Mouse (Mus musculus): Measurements from ENCODE around the gene Sorcs2. TPM values are rescaled to one million over a fixed set of nuclear protein-coding genes. Genes with fewer than 3 reads are reported as not detected.

Sorcs2 gene
- polyA plus RNA-seq, 1 experiment: 19.3 TPM

DNA sequence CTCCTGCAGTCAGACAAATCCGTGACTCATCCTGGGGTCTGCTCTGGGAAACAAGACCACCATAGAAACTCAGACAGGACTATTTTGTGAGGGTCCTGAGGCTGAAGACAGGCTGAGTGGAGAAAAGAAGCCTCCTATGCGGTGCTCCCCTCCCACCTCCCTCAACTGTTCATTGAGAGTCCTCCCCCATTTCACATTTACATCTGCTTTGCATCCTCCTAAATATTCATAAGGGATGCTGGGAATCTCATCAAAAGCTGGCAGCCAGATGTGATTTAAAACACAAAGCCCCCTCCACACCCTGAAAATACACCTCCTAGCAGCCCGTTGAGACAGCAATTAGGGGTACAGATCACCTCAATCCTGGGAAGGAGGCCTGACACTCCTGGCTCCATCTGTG, 58.7 kb downstream of the Sorcs2 start:
- H3K4me3 ChIP-seq (replicated peaks; ENCODE audit: extremely low read depth, low read depth, low read length): no peak overlapping the region
- TF ChIP-seq POLR2A (IDR thresholded peaks at IDR 0.05; ENCODE audit: borderline replicate concordance, extremely low read depth, low read depth, low read length) (no peak), CTCF (IDR thresholded peaks at IDR 0.05; ENCODE audit: insufficient read depth, low read length) (no peak)
- WGBS: 87% methylated on average over 3 of the region's 3 CpGs
- no peaks in the 10 kb centered on the region for H3K4me1 ChIP-seq (ENCODE audit: control insufficient read depth, insufficient read depth, low read length)
- DNase-seq: no peak

DNA sequence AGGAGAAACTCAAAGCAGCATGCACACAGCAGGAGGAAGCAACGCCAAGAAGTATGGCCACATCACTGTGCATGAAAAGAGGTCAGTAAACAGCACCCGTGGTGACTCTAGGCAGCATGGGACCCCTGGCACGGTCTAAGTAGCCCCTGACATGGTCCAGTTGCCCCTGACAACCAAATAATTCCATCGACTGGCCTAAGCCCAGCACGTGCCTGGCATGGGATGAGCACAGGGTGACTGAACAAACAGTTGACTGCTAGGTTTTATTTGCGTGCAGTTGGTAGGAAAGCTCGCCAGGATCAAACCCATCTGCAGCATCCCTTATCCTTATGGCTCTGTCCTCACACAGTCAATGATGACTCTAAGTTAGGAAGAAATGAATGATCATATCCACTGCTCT, 61.7 kb downstream of the Sorcs2 start:
- no peak for TF ChIP-seq CTCF (IDR thresholded peaks at IDR 0.05; ENCODE audit: insufficient read depth, low read length)
- TF ChIP-seq POLR2A (IDR thresholded peaks at IDR 0.05; ENCODE audit: borderline replicate concordance, extremely low read depth, low read depth, low read length): no peak
- Histone ChIP-seq H3K4me3 (replicated peaks; ENCODE audit: extremely low read depth, low read depth, low read length) (no peak overlapping the region), H3K4me1 (ENCODE audit: control insufficient read depth, insufficient read depth, low read length) (no peaks in the 10 kb centered on the region)
- WGBS: 66% methylated on average over 7 of the region's 7 CpGs
- DNase-seq: no peak

DNA sequence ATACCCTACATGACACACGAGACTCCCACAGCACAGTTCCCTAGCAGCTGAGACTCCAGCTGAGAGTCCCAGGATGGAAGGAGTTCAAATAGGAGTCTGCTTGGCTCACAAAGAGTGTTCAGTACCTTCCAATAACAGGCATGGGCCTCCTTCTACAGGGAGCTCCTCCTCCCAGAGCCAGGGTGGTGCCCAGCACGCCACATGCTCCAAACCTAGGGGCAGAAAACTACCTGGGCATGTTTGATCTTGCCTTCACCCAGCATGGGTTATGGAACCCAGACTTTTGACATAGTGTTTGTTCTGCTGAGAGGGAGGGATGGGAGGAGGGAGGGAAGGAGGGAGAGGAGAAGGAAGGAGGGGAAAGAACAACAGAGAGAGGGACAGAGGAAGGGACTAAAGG, 62.3 kb downstream of the Sorcs2 start:
- WGBS: 91% methylated on average over 2 of the region's 2 CpGs
- no peak for DNase-seq
- TF ChIP-seq CTCF (IDR thresholded peaks at IDR 0.05; ENCODE audit: insufficient read depth, low read length) (no peak), POLR2A (IDR thresholded peaks at IDR 0.05; ENCODE audit: borderline replicate concordance, extremely low read depth, low read depth, low read length) (no peak)
- Histone ChIP-seq H3K4me1 (ENCODE audit: control insufficient read depth, insufficient read depth, low read length) (no peaks in the 10 kb centered on the region), H3K4me3 (replicated peaks; ENCODE audit: extremely low read depth, low read depth, low read length) (no peak overlapping the region)

DNA sequence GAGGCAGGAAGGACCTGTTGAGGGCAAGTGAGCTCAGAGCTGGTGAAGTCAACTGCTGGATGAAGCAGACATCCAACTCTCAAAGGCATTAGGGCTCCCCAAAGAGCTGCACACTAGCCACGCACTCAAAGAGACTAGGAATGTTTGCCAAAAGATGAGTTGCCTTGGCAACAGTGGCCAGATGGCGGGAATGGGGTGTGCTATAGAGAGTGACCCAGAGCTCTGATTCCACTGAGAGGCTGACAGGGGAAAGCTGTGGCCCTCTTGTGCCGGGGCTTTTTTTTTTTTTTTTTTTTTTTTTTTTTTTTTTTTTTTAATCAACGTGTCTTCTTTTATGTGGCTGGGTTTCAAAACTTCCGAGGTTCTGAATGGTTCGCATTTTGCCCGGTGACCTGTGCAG, 63.7 kb downstream of the Sorcs2 start:
- no peak for DNase-seq
- Histone ChIP-seq H3K4me1 (ENCODE audit: control insufficient read depth, insufficient read depth, low read length) (no peaks in the 10 kb centered on the region), H3K4me3 (replicated peaks; ENCODE audit: extremely low read depth, low read depth, low read length) (no peak overlapping the region)
- WGBS: 53% methylated on average over 7 of the region's 7 CpGs
- TF ChIP-seq POLR2A (IDR thresholded peaks at IDR 0.05; ENCODE audit: borderline replicate concordance, extremely low read depth, low read depth, low read length) (no peak), CTCF (IDR thresholded peaks at IDR 0.05; ENCODE audit: insufficient read depth, low read length) (no peak)

DNA sequence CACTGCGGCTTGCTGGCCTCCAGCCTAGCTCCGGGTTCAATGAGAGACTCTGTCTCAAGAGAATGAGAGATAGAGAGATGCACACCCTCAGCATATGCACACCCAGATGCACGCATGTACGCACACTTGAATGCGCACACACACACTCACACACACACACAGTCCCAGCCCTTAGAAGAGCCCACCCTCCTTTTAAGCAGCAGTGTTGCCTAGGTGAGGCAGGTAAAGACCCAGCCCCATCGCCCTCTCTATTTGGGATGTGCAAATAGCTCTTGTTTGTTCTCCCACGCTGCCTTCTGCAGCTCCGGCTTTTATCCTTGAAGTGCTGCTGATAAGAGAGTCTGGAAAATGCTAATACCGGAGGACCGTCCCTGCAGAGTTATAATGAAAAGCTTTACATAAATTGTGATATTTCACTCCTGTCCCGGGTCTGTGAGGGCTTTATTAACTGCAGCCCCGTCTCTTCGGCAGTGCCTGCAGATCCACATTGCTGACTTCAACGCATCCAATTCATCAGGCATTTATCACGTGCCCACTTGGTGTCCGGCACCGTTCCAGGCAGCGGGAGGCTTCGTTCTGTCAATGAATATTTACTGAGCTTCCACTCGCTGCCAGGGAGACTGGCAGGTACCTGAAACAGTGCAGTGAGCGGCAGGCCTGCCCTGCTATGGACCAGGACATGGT, 67.3 kb downstream of the Sorcs2 start:
- TF ChIP-seq CTCF (IDR thresholded peaks at IDR 0.05; ENCODE audit: insufficient read depth, low read length) (no peak), POLR2A (IDR thresholded peaks at IDR 0.05; ENCODE audit: borderline replicate concordance, extremely low read depth, low read depth, low read length) (no peak)
- H3K4me1 ChIP-seq (ENCODE audit: control insufficient read depth, insufficient read depth, low read length): no peaks in the 10 kb centered on the region
- WGBS: 63% methylated on average over 21 of the region's 21 CpGs
- DNase-seq: peak; percentile 51
- H3K4me3 ChIP-seq (replicated peaks; ENCODE audit: extremely low read depth, low read depth, low read length): no peak overlapping the region

DNA sequence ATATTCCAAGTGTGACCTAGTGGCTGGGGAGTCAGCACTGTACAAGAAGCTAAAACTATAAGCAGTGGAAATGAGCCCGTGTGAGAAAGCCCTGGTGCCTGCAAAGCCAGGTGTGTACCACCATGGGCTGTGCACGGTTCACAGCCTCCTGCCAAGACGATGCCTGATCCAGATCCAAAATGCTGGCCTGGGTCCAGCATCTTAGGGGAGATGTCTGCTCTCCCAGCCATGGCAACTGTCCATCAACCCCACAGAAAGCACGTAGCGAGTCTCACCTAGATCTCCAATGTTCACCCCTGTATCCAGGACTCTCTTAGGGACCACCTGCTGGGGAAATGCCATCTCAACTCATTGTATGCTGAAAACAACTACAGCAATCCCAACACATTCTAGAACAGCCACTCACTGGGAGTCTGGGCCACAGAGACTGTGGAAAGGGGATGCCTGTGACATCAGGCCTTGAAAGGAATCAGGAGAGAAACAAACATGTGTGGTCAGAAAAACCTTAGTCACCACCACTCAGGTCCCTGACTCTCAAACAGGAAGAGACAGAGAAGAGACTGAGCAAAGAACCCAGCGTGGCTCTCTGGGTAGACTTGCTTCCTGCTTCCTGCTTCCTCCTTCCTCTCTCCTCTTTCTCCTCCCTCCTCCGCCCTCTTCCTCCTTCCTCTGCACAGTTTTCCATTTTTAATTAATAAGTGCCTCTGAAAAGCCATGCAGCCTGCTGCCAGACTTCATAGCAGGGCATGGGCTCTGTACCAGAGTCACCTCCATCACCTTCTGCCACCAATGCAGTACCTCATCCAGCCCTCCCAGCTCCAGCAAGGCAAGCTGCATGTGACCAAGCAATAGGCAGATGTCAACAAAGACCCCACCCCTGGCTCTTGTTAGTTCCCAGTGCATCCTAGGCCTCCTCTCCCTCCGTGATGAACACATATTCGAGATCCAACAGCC, 71.6 kb downstream of the Sorcs2 start:
- 77% methylated on average over 9 of the region's 9 CpGs for WGBS
- no peak for DNase-seq
- TF ChIP-seq POLR2A (IDR thresholded peaks at IDR 0.05; ENCODE audit: borderline replicate concordance, extremely low read depth, low read depth, low read length) (no peak), CTCF (IDR thresholded peaks at IDR 0.05; ENCODE audit: insufficient read depth, low read length) (no peak)
- Histone ChIP-seq H3K4me3 (replicated peaks; ENCODE audit: extremely low read depth, low read depth, low read length) (no peak overlapping the region), H3K4me1 (ENCODE audit: control insufficient read depth, insufficient read depth, low read length) (no peaks in the 10 kb centered on the region)

DNA sequence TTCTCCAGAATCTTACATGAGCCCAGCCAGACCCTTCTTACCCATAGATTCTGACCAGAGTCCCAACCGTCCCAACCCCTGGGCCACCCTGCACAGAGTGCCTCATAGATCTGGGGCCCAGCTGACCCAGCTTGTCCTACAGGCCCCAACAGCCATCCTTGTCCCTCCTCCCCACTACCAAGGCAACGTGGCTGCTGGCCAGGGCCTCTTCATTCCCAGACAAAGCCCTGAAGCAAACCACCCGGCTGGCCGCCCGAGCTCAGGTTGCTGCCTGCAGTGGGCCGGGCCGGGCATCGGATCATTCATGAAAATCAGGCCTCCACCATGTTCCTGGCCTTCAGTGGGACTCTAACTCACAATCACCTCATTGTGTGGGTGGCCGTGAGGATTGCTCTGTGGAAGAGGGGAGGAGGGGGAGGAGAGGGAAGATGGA, 73.8 kb downstream of the Sorcs2 start:
- no peak for TF ChIP-seq POLR2A (IDR thresholded peaks at IDR 0.05; ENCODE audit: borderline replicate concordance, extremely low read depth, low read depth, low read length)
- TF ChIP-seq CTCF (IDR thresholded peaks at IDR 0.05; ENCODE audit: insufficient read depth, low read length): no peak
- H3K4me3 ChIP-seq (replicated peaks; ENCODE audit: extremely low read depth, low read depth, low read length): no peak overlapping the region
- DNase-seq: peak; percentile 50
- WGBS: 49% methylated on average over 9 of the region's 9 CpGs
- H3K4me1 ChIP-seq (ENCODE audit: control insufficient read depth, insufficient read depth, low read length): no peaks in the 10 kb centered on the region

DNA sequence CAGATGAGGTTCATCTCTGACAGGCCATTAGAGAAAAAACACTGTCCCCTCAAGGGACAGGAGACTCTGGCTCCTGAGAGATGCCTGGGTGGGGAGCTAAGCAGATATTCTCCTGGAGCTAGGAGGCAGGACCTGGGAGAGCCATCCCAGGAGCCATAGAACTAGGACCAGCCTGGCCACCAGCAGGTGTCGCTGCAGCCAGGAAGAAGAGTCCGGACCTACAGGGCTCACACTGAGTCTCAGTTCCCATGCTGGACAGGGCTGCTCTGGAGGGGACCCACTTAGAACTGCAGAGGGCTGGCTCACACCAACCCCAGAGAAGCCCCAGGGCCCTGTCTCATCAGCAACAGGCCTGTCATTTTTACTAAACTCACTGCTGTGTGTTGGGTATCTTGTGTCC, 74.4 kb downstream of the Sorcs2 start:
- H3K4me3 ChIP-seq (replicated peaks; ENCODE audit: extremely low read depth, low read depth, low read length): no peak overlapping the region

DNA sequence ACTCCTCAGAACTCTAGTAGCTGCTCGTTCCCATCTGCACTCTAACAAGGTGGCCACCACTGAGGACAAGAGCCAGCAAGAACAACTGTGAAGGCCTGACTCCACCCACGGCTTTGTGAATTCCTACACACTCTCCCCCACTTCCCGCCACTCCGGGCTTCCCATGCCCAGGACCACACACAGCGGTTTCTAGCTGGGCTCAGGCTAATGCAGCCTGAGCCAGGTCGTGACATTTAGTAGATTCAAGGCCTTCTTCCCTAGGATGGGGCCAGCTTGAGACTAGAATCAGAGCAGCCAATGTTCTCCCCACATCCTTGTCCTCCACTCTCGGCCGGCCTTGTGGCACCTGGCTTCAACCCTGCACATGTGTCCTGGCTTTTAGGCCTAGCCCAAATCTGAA, 76.4 kb downstream of the Sorcs2 start:
- Histone ChIP-seq H3K4me1 (ENCODE audit: control insufficient read depth, insufficient read depth, low read length) (no peaks in the 10 kb centered on the region), H3K4me3 (replicated peaks; ENCODE audit: extremely low read depth, low read depth, low read length) (no peak overlapping the region)
- DNase-seq: no peak
- WGBS: 55% methylated on average over 8 of the region's 8 CpGs
- TF ChIP-seq CTCF (IDR thresholded peaks at IDR 0.05; ENCODE audit: insufficient read depth, low read length): no peak

More for the DNA sequence above, 74.4 kb downstream of the Sorcs2 start:
- TF ChIP-seq CTCF (IDR thresholded peaks at IDR 0.05; ENCODE audit: insufficient read depth, low read length) (peak; percentile 80), POLR2A (IDR thresholded peaks at IDR 0.05; ENCODE audit: borderline replicate concordance, extremely low read depth, low read depth, low read length) (no peak)
- WGBS: 4% methylated on average over 2 of the region's 2 CpGs
- H3K4me1 ChIP-seq (ENCODE audit: control insufficient read depth, insufficient read depth, low read length): no peaks in the 10 kb centered on the region
- peak; percentile 82 for DNase-seq

All from lung, adult 2 months (tissue).